Mouse (Mus musculus) R1 (cell line): ENCODE data around the gene Krtap19-9b.

ENCODE experiments used
- DNase-seq: peaks from one replicate; pipeline ENCODE4 v3.0.0-alpha.2; 2018; ENCODE audit warnings: low read depth, low spot score

Krtap19-9b gene

GRCm38 (mm10) chr16:88932165-88932564 lies at the start of gene Krtap19-9b:
Gene Krtap19-9b (minus strand): TSS chr16:88932265.
- no peak for DNase-seq

- no peak for DNase-seq
Observed at GRCm38 (mm10) chr16:88962773-88963172, 30.7 kb upstream of the Krtap19-9b start, which contains the start of gene Krtap16-3. Gene Krtap16-3 (minus strand): TSS chr16:88962873.

GRCm38 (mm10) chr16:88941106-88941505 lies 9.0 kb upstream of the Krtap19-9b start:
- DNase-seq = no peak

- DNase-seq = peak; percentile 66
Observed at GRCm38 (mm10) chr16:88938252-88938651, 6.2 kb upstream of the Krtap19-9b start.

- DNase-seq = no peak
Observed at GRCm38 (mm10) chr16:88896357-88896756, 35.7 kb downstream of the Krtap19-9b start, which contains the start of gene Krtap19-5. Gene Krtap19-5 (minus strand): TSS chr16:88896457.

- no peak for DNase-seq
Observed at GRCm38 (mm10) chr16:88886870-88887269, 45.2 kb downstream of the Krtap19-9b start.

GRCm38 (mm10) chr16:88884989-88885388 lies 47.1 kb downstream of the Krtap19-9b start, which contains the start of gene Krtap19-4:
Gene Krtap19-4 (minus strand): TSS chr16:88885089.
- no peak for DNase-seq
